Mouse (Mus musculus): ENCODE results near the gene Anpep. TPM values are rescaled to one million over a fixed set of nuclear protein-coding genes. Genes with fewer than 3 reads are reported as not detected.

Gene Anpep
- total RNA-seq, 2 experiments from 2014 or later: 6.8 to 15.4 TPM

DNA sequence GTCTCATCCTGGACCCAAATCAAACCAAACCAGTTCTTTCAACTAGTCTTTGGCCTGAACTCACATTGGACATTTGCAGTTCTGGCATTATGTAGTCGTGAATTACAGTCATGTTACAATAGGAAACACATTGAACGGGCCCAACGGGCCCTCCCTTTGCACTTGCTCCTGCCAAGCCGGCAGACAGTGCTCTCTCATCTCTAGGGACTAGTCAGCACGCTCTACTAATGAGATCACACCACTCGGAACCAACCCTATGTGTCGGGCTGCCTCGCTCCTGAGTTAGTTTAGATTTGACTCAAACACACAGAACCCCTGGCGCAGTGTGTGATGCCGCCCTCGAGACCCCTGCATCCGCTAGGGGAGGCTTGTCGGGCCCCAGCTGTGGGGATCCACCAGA, 7.0 kb upstream of the Anpep start:
- DNase-seq (ENCODE audit: low spot score in 2 of 2): no peak

DNA sequence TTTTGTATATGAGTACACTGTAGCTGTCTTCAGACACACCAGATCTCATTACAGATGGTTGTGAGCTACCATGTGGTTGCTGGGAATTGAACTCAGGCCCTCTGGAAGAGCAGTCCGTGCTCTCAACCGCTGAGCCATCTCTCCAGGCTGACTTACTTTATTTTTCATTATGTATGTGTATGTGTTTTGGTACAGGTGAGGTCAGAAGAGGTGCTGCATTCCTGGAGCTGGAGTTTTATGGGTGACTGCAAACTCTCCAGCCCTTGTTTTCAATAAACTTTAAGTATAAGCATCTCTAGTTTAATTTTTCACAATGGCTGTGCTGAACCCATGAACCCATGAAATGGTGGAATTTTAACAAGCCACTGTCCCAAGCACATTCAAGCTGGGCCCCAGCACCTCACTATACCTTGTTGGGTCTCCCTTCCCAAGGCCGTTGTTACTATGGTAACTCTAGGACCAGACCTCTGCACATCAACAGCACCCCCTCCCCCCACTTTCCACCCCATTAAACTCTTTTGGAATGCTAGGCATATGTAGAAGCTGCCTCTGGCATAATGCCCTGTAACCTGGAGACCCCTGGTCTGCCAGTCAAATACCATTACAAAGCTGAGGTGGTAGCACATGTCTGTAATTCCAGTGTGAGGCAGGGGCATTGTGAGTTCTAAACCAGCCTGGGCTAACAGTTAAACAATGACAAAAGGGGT, 5.6 kb upstream of the Anpep start:
- DNase-seq (ENCODE audit: low spot score in 2 of 2): no peak

DNA sequence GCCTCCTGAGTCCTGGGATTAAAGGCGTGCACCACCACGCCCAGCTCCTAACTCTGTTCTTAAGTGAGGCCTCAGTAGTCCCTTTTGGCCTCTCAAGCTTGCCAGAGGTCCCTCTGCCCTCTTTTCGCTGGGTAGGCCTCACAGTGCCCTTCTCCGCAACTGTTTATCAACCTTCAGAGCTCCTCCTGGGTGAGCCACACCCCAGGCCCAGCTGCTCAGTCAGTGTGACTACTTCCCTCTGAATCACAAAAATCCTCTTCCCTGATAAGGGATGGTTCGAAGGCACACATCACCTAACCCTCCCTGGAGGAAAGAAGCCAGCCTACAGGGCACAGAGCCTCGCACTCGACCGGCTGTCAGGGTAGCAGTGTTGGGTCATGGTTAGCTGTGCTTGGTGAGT, 935 bp upstream of the Anpep start:
- DNase-seq (ENCODE audit: low spot score in 2 of 2): no peak

DNA sequence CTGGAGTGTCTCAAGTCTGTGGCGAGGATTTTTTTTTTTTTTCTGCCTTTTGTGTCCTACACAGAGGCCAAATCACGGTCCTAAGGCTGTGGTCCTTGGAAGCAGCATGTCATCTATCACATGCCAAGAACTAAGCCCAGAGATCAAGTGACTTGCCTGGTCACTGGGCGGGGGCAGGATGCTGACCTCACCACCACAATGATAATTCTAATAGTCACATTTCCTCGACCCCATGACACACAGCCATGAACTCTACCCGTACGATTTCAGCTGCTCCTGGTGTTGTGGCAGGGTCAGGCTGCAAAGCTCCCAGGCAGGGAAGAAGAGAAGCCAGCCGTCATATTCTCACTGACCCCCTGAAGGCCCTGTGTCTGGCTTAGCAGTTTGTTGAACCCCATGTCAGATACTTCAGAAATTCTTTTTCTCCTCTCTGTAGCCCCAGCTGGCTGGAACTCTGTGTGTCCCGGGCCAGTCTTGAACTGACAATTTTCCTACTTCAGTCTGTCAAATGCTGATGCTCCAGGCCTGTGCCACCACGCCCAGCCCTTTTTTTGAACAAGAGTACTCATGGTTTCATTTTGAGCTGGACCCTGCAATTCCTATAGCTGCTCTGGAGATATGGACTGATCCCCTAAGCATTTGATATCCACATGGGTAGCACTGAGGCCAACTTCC, 1.8 kb downstream of the Anpep start:
- no peak for DNase-seq (ENCODE audit: low spot score in 2 of 2)

DNA sequence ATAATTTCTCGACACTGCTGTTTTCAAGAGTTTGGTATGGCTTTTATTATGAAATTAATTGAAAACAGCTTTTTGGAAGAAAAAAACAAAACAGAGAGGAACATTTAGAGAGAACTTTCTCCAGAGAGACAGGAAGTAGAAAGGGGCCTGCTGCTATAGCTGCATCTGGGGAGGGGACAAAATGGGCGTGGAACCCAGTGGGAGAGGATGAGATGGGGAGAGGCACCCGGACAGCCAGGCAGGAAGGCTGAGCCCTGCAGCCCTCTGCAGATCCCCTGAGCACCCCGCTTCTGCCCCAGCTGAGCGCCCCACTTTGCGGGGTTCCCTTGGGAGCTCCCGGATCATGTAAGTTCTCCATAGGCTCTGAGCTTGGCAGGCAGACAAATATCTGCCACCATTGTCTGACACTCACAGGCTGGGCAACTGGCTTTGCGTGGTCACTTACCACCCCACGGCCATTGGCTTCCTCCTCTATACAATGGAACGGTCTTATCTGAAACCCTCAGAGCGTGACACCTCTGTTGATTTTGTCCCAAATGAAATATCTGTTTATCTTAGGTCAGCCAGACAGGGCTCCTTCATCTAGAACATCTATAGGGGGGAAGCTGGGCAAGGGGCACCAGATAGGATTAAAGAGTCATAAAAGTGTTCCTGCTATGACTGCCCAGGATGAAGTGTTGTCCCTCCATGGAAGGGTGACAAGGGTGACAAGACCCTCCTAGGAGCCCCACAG, 2.5 kb downstream of the Anpep start:
- DNase-seq (ENCODE audit: low spot score in 2 of 2): no peak

DNA sequence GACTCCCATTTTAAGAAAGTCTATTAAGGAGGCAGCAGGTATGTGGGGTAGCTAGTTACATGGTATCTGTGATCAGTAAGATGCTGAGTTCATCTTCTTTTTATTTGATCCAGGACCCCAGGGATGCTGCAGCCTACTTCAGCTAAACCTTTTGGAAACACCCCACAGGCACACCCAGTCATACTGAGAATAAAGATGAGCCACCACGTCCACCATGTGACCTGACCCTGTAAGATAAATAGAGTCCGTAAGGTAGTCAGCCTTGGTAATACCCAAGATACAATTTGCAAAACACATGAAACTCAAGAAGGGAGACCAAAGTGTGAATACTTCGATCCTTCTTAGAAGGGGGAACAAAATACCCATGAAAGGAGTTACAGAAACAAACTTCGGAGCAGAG, 4.6 kb downstream of the Anpep start:
- DNase-seq (ENCODE audit: low spot score in 2 of 2): no peak

DNA sequence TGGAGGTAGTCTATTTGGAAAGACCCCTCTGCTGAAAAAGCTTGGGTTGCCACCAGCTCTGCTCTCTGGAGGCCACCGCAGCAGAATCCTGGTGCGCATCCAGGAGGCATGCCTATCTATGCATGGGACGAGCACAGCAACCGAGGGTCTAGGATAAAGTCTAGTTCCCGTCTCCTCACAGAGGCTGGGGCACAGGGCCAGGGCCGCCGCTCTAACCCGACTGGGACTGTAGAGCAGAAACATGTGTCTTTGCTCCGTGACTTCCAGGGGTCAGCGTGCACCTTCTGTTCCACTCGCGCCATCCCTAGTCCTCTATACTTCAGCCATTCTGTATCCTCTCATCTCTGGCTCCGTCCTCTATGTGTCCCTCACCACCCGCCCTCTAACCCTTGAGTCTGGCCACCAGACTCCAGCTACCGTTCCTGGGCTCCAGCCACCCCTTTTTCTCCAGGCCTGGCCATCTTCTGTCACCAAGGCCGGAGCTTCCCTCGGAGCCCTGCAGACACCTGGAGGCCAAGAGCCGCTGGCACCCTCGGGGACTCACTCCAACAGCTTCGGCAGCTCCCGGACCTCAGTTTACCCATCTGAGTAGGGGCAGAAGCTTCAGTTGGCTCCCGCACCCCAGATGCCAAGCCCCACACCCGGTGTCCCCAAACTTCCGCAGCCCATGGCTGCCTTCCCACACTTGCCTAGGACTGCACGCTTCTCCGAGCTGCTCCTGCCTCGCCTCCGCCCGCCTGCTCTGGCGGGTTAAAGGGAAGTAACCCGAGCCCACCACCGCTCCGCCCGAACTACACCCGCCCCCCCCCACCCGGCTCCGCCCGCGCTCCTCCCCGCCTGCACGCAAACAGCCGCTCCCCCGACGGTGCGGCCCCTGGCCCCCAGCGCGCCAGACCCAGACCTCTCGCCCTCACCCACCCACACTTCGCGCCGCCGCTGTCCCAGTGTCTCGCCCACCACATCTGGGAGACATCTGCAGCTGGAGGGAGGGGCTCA, 13.1 kb downstream of the Anpep start:
- DNase-seq (ENCODE audit: low spot score in 2 of 2): peak; percentile 7 to 38

DNA sequence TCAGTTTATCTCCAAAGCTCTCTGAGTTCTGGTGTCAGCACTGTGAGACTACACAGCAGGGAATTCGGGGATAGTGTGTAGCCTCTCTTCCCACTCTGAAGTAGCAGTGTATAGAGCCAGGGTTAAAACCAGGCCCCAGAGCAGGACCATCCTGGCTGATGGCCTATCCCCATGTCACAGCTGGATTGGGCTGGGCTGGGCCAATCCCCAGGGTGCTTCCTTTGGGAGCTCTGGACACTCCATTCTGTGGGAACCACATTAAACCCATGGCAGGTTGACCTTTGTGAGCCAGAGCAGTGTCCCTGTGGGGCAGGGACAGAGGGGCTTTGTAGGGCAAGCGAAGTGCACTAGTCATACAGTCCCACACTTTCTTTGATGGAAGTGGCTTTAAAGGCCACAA, 14.5 kb downstream of the Anpep start:
- DNase-seq (ENCODE audit: low spot score in 2 of 2): no peak

DNA sequence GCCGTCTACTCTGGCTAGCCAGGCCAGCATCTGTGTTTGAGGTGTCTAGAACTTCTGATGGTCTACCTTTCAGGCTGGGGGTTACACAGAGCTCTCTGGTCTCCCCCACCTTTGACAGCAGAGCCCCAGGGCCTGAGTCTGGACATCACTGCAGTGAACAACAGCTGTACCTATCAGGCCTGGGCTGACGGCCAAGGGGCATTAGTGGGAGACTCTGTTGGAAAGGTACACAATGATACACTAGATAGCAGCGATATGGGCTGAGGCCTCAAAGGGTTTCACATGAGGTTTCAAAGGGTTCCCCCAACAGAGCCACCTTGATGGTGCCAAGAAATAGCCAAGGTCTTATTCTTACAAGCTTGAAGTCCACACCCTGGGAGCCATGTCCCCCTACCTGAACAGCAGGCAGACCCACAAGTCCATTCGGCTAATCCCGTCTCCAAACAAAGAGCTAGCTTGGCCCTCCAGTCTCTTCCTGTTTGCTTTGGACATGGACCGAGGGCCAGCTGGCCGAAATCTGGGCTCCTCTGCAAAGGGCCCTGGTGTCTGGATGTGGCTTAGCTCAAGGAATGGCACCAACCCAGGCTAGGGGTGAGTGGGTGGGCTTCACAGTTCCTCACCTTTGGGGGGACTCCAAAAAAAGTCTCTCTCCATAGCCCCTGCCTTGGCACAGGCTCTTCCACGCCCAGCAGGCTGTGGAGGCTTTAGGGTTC, 16.6 kb downstream of the Anpep start:
- no peak for DNase-seq (ENCODE audit: low spot score in 2 of 2)

DNA sequence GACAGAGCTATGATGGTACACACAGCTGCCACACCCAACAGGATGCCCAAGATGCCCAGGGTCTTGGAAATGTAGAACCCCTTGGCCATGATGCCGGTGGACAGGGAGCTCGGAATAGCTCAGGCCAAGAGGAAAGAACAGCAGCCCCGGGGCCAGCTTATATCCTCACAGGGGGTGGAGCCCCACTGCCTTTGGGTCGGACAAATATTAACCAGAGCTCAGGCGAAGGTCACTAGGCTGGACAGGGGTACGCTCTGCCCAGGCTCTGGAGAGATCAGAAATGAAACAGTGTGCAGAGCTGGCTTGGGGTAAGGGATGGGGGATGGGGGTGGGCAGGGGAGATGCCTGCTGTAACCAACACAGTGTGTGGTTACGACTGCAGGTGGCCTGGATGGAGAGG, 18.7 kb downstream of the Anpep start:
- no peak for DNase-seq (ENCODE audit: low spot score in 2 of 2)

DNA sequence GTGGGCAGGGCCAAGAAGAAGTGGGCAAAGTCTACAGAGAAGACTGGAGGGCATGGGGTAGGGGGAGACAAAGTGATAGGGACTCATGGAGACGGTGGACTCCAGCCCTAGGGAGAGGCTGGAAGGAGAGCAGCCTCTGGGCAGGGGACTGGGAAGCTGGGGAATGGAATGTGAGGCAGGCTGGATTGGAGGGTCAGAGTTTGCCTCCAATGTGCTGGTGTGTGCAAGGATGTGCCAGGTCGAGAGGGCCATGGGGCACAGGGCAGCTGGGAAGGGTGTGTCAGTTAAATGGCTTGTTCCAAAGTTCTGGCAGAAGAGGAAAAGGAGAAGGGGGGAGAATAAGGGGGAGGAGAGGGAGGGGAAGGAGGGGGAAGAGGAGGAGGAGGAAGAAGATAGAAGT, 23.6 kb downstream of the Anpep start:
- DNase-seq (ENCODE audit: low spot score in 2 of 2): no peak

DNA sequence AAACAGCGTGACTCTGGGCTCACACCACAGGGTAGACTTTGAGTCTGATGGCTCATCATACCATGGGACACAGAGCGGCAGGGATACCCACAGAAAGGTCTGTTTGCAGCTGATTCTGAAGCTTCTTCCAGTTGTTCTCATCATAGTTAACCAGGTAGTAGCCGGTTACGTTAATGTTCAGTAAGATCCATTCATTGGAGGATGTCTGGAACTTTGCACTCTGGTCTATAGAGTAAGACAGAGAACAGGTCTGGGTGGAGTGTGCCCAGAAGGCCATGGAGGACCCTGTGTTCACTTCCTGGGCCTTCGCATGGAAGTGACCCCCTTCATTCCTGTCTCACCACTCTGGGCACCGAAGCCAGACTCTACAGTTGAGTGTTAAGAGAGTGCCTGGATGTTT, 25.7 kb downstream of the Anpep start:
- no peak for DNase-seq (ENCODE audit: low spot score in 2 of 2)

DNA sequence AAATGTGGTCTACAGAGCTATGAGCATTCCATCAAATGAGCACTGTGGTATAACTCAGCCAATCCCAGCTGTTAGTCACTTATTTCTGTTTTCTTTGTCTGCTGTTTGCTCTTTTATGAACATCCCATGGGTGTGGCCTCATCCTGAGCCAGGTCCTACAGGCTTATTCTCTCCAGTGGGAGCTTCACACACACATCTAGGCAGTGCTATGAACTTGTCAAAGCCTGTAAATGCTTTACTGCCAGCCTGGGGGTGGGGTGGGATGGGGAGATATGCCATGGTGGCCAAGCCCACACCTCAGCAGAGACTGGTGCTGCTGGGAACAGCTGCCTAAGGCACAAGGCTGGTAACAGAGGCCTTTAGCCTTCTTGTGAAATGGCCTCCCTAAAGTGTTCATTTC, 27.9 kb downstream of the Anpep start:
- DNase-seq (ENCODE audit: low spot score in 2 of 2): no peak

DNA sequence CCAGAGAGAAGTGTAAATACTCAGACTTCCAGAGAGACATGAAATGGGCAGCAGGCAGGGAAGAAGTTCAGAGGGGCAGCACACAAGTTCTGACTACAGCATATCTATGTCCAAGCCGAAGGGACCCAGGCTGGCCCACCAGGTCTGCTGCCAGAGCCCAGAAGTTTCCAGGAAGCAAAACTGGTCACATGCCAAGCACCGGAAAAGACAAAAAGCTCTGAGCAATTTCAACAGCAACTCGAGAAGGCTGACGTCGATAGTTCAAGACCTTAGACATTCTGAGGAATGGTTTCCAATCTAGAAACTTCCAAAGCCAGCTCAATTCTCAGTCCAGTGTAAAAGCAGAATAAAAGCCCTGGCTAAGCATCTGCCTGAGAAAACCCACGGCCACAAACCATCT, 29.3 kb downstream of the Anpep start:
- DNase-seq (ENCODE audit: low spot score in 2 of 2): no peak

DNA sequence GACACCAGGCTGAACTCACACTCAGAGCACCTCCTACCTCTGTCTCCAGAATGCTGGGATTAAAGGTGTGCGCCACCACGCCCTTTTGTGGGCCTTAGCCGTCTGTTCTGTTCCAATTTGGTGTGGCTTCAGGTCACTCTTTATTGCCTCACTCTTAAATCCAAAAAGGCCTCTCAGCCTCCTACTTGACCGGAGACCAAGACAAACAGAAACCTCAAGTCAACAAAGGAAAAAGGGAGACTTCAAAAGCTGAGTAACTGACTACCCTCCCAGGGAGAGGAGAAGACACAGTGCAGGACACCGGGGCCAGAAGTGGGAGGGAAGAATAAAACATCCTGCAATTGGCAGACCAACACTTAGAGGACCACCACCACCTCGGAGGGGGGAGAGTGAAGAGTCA, 29.7 kb downstream of the Anpep start:
- no peak for DNase-seq (ENCODE audit: low spot score in 2 of 2)

DNA sequence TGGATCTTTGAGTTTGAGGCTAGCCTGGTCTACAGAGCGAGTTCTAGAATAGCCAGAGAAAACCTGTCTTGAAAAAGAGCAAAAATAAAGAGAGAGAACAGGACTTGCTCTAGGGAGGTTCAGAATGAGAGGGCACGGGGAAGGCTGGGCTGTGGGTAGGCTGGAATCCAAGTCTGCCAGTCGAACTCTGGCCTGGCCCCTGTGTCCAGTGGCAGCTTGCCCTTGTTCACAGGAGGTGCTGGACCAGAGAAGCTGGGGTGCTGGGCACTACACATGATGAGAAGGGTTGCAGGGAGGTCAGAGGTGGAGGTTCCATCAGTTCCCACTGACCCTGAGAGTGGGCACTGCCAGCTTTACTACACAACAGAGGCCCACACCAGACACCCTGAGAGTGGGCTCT, 32.5 kb downstream of the Anpep start:
- no peak for DNase-seq (ENCODE audit: low spot score in 2 of 2)

DNA sequence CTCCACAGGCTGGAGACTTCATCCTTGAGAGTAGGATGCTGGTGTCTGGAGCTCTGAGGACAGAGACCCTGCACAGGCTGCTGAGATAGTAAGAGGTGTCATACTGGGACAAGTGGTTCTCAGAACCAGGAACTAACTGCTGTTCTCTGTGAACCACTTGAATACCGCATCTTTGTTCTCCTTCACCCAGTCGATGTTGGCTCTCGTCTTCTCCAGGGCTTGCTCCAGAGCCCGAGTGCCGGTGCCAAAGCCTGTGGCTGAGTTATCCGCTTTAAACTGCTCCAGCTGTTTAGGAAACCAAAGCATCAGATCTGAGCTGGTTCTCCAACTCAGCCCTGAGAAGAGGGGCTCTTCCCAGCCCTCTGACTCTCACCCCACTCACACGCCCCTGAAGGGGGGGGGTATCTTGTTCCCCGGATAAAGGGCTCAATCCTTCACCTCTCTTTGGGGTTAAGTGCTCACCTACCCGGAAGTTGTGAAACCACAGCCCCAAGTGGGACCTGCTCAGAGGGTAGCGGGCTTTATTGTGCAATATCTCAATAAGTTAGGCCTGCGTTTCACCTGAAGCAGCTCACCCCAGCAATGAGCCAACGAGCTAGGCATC, 38.7 kb downstream of the Anpep start:
- no peak for DNase-seq (ENCODE audit: low spot score in 2 of 2)

DNA sequence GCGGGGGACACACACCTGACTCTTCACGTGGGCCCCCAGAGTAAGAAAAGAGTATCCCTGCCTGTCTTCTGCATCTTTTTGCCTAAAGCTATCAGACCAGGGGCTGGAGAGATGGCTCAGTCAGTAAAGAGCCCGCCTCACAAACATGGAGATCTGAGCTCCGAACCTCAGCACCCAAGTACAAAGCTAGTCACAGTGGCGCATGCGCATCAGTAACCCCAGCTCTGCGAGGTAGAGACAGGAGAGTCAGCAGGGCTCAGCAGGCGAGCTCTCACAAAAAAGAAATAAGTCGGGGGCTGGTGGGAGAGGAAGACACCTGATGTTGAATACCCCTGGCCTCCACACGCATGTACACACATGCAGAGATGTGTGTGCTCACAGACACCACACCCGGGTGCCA, 40.9 kb downstream of the Anpep start:
- DNase-seq (ENCODE audit: low spot score in 2 of 2): no peak

DNA sequence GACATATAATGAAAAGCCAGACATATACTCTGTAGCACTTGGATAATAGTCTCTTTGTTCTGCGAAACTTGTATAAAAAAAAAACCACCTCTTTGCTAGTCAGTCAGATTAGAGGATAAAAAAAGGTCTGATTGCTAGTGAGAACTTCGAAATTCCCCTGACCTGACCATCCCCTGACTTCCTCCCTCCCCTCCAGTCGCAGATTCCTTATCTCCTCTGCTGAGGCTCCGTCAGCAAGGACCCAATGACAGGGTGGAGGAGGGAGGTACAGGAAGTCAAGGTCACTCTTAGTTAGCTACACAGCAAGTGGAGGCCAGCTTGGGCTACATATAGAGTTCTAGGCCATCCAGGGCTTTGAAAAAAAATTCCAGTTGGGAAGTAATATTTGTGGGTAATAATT, 41.3 kb downstream of the Anpep start:
- DNase-seq (ENCODE audit: low spot score in 2 of 2): no peak

DNA sequence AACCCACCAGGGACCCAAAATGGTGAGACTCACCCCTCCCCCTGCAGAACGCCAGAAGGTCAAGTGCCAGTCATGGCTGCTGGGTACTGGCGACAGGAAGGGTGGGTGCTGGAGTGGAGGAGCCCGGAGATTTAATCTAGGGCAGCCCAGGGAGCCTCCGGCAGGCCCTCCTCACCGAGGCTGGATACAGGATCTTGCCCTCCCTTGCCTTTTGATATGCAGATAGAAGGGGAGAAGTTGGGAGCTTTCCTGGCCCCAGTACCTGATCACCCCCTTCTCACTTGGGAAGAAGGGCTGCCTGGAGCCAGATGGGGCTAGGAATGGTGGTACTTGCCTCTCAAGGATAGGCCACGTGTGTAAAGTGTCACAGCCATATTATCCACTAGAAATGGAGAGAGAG, 42.5 kb downstream of the Anpep start:
- DNase-seq (ENCODE audit: low spot score in 2 of 2): no peak

All from adrenal gland, adult 18-20 months (tissue).